Mouse (Mus musculus) kidney, postnatal 10 days (tissue): ENCODE measurements at regions not wholly inside any gene's neighbourhood (a gene's known extent, or its start where the extent isn't known, plus 50 kb on each side); places are given as distances from the start of the nearest gene placed in this dataset.
"Not testable (repeated sequence)": the region's sequence is repeated elsewhere in the genome, so short reads cannot be mapped to it uniquely, and the experiment has no call there.

Experiments used
- DNase-seq: peaks from one replicate; pipeline ENCODE4 v3.0.0; 2021; ENCODE audit warnings: mixed read lengths

- not testable (repeated sequence) for DNase-seq
These were observed 563.5 kb downstream of the Gm10330 start for GRCm38 (mm10) chr12:23216521-23216920.

- peak; percentile 58 for DNase-seq
These were observed 590.5 kb downstream of the Gm10330 start for GRCm38 (mm10) chr12:23189546-23189945.

- DNase-seq = peak; percentile 9
These were observed 591.0 kb downstream of the Gm10330 start for GRCm38 (mm10) chr12:23189110-23189509.
